Mouse (Mus musculus) lung, adult 2 months (tissue): ENCODE results near the gene Trmt112.

Source experiments
- CTCF ChIP-seq: fragments of 200-500 bp; IDR thresholded peaks from 2 replicates; pipeline ENCODE4 v1.5.1; 2011; ENCODE audit warnings: mild to moderate bottlenecking, low read length, control low read depth; ENCODE audit not compliant: insufficient read depth
- POLR2A ChIP-seq: fragments of 200-500 bp; IDR thresholded peaks from 2 replicates; pipeline ENCODE4 v1.6.1; 2011; ENCODE audit warnings: low read depth, mild to moderate bottlenecking, control low read depth, low read length, borderline replicate concordance; ENCODE audit errors: extremely low read depth

GRCm38 (mm10) chr19:6912205-6912970 lies 2.9 kb downstream of the Trmt112 start:
- TF ChIP-seq CTCF (no peak), POLR2A (no peak)
